Mouse (Mus musculus): ENCODE measurements around the gene Mei4. TPM values are rescaled to one million over a fixed set of nuclear protein-coding genes. Genes with fewer than 3 reads are reported as not detected.

The Mei4 gene
- polyA plus RNA-seq (2014; fragmentation: Nextera tagmentation; extraction: Ambion mirVana): 0.54 and 0.67 TPM in 2 replicates

DNA sequence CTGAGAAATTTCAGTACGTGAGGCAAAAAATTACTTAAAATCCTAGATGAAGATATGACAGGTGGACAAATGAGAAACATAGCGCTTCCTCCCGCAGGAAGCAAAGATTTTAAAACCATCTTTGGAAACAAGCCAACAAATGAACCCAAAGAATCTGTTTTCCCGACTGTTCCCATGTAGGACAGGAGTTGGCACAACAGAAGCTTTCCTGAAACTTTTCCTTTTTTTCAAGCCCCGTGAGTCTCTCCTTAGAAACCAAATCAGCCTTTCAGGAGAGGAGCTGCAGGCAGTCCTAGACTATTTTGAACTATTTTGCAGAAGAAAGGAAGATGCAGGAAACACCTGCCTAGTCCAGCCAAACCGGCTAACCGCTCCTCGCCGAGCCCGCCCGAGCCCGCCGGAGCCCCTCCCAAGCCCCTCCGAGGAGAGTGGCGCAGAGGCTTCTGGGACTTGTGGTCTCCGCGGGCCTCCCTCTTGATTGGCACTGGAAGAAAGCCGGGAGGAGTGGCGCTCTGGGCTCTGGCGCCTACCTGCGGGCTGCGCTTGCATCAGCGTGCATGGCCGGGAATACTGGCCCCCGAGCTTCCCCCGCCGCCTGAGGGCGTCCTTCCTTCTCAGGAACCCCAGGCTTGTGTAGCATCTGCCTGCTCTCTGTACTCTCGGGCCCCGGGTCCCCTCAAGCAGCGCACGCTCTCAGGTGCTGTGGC is at the start of gene Mei4:
TSS of gene Mei4 (plus strand) at position 490 of the 707 bp plus-strand sequence.
- Histone ChIP-seq H3K9me3 (ENCODE audit: control insufficient read depth, low read length) (no peaks in the 10 kb centered on the region), H3K4me1 (ENCODE audit: control insufficient read depth, insufficient read depth, low read length) (no peaks in the 10 kb centered on the region), H3K4me3 (ENCODE audit: low read depth, low read length) (peak within 1 kb of the TSS; percentile 50), H3K27ac (replicated peaks; ENCODE audit: low read depth, low read length) (no peak within 1 kb of the TSS), H3K27me3 (ENCODE audit: control insufficient read depth, insufficient read depth, low read length) (peaks cover 7% of the 10 kb centered on the region; the same call in 1 of the 2 replicates), H3K36me3 (ENCODE audit: control insufficient read depth, insufficient read depth, low read length) (no peaks in the 10 kb centered on the region), H3K4me2 (ENCODE audit: low read depth, severe bottlenecking) (peak within 1 kb of the TSS; percentile 64), H3K9ac (ENCODE audit: low read length) (peak within 1 kb of the TSS; percentile 65)
- 3% methylated on average over 32 of the region's 32 CpGs for WGBS
- ATAC-seq (ENCODE audit: insufficient number of reproducible peaks, low FRiP score, low TSS enrichment, low read depth): peak; percentile 98
- DNase-seq (ENCODE audit: low spot score): peak; percentile 89

DNA sequence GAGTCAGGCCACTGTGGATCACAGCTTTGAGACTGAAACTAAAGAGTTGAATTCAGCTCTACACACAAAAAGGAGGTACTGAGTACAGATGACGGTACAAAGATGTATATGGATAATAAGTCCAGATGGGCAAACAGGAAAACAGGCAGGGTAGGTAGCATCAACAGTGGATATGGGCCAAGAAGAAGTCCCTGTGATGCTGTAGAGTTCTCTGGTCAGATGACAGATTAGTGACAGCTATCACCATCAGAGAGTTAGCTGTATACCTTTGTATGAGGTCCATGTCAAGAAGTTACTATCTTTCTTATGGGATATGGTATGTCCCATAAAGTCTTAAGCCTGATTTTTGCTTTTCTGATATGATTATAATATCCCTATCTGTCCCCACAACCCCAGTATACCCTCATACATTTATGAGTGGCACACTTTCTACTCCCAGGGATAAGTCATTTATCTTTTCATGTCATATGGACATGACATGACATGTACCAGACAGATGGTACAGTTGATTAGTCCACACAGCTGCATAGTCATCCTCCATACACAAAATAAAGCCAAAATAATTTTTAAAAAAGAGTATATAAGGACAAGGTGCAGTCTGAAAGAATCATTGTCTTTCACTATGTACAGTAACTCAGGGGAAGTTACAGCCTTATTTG is 43.6 kb upstream of the Mei4 start:
- Histone ChIP-seq H3K9me3 (ENCODE audit: control insufficient read depth, low read length) (no peaks in the 10 kb centered on the region), H3K27ac (replicated peaks; ENCODE audit: low read depth, low read length) (no peak overlapping the region), H3K4me1 (ENCODE audit: control insufficient read depth, insufficient read depth, low read length) (no peaks in the 10 kb centered on the region), H3K36me3 (ENCODE audit: control insufficient read depth, insufficient read depth, low read length) (no peaks in the 10 kb centered on the region), H3K27me3 (ENCODE audit: control insufficient read depth, insufficient read depth, low read length) (no peaks in the 10 kb centered on the region), H3K9ac (ENCODE audit: low read length) (no peak overlapping the region), H3K4me3 (ENCODE audit: low read depth, low read length) (no peak overlapping the region), H3K4me2 (ENCODE audit: low read depth, severe bottlenecking) (no peak overlapping the region)
- ATAC-seq (ENCODE audit: insufficient number of reproducible peaks, low FRiP score, low TSS enrichment, low read depth): no peak
- DNase-seq (ENCODE audit: low spot score): no peak
- 94% methylated on average over 1 of the region's 1 CpGs for WGBS

DNA sequence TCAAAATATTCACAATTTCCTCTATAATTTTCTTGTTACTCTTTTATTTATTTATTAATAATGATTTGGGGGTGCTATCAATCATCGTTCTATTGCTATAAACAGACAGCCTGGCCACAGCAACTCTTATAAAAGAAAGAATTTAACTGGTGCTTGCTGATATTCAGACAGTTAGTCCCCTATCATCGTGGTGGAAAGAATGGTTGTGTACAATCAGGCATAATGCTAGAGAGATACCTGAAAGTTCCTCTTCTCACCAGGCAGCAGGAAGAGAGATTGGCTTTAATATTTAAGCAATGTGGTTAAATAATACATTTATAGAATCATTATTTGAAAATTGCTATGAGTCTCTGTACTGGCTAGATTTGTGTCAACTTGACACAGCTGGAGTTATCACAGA is 35.9 kb upstream of the Mei4 start:
- no peaks in the 10 kb centered on the region for H3K36me3 ChIP-seq (ENCODE audit: control insufficient read depth, insufficient read depth, low read length)
- no peaks in the 10 kb centered on the region for H3K9me3 ChIP-seq (ENCODE audit: control insufficient read depth, low read length)
- H3K4me2 ChIP-seq (ENCODE audit: low read depth, severe bottlenecking): no peak overlapping the region
- DNase-seq (ENCODE audit: low spot score) (no peak), ATAC-seq (ENCODE audit: insufficient number of reproducible peaks, low FRiP score, low TSS enrichment, low read depth) (no peak)
- no peak overlapping the region for H3K4me3 ChIP-seq (ENCODE audit: low read depth, low read length)
- H3K9ac ChIP-seq (ENCODE audit: low read length): no peak overlapping the region
- no peaks in the 10 kb centered on the region for H3K27me3 ChIP-seq (ENCODE audit: control insufficient read depth, insufficient read depth, low read length)
- H3K4me1 ChIP-seq (ENCODE audit: control insufficient read depth, insufficient read depth, low read length): no peaks in the 10 kb centered on the region
- H3K27ac ChIP-seq (replicated peaks; ENCODE audit: low read depth, low read length): no peak overlapping the region
- 90% methylated on average over 2 of the region's 2 CpGs for WGBS

DNA sequence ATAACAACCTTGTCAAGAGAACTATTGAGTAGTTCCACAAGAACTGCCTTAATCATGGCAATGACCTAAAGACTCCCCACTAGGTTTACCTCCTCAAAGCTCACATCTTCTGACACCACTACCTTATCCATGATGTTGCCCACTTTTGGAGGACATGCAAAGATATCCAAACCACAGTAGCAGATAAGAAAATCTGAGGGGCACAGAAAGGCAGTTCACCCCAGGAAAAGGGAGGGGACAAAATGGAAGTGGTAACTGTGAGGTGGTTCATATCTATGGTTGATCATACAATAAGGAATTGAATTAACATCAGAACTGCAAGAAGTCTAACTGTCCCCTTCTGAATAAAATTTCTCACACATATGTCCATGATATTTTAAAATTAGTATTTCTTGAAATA is 29.4 kb upstream of the Mei4 start:
- ATAC-seq (ENCODE audit: insufficient number of reproducible peaks, low FRiP score, low TSS enrichment, low read depth): no peak
- Histone ChIP-seq H3K9ac (ENCODE audit: low read length) (no peak overlapping the region), H3K4me3 (ENCODE audit: low read depth, low read length) (no peak overlapping the region), H3K27me3 (ENCODE audit: control insufficient read depth, insufficient read depth, low read length) (no peaks in the 10 kb centered on the region), H3K4me1 (ENCODE audit: control insufficient read depth, insufficient read depth, low read length) (no peaks in the 10 kb centered on the region), H3K9me3 (ENCODE audit: control insufficient read depth, low read length) (no peaks in the 10 kb centered on the region), H3K36me3 (ENCODE audit: control insufficient read depth, insufficient read depth, low read length) (no peaks in the 10 kb centered on the region), H3K4me2 (ENCODE audit: low read depth, severe bottlenecking) (no peak overlapping the region), H3K27ac (replicated peaks; ENCODE audit: low read depth, low read length) (no peak overlapping the region)
- no peak for DNase-seq (ENCODE audit: low spot score)

- ATAC-seq (ENCODE audit: insufficient number of reproducible peaks, low FRiP score, low TSS enrichment, low read depth): no peak
- H3K4me2 ChIP-seq (ENCODE audit: low read depth, severe bottlenecking): no peak overlapping the region
- WGBS: 23% methylated on average over 1 of the region's 1 CpGs
- no peaks in the 10 kb centered on the region for H3K36me3 ChIP-seq (ENCODE audit: control insufficient read depth, insufficient read depth, low read length)
- DNase-seq (ENCODE audit: low spot score): no peak
- H3K4me3 ChIP-seq (ENCODE audit: low read depth, low read length): no peak overlapping the region
- no peaks in the 10 kb centered on the region for H3K9me3 ChIP-seq (ENCODE audit: control insufficient read depth, low read length)
- H3K27me3 ChIP-seq (ENCODE audit: control insufficient read depth, insufficient read depth, low read length): peaks cover 7% of the 10 kb centered on the region; the same call in 1 of the 2 replicates
- no peaks in the 10 kb centered on the region for H3K4me1 ChIP-seq (ENCODE audit: control insufficient read depth, insufficient read depth, low read length)
- no peak overlapping the region for H3K9ac ChIP-seq (ENCODE audit: low read length)
- no peak overlapping the region for H3K27ac ChIP-seq (replicated peaks; ENCODE audit: low read depth, low read length)
Measured at GRCm38 (mm10) chr9:81858861-81859260, 4.6 kb upstream of the Mei4 start.

DNA sequence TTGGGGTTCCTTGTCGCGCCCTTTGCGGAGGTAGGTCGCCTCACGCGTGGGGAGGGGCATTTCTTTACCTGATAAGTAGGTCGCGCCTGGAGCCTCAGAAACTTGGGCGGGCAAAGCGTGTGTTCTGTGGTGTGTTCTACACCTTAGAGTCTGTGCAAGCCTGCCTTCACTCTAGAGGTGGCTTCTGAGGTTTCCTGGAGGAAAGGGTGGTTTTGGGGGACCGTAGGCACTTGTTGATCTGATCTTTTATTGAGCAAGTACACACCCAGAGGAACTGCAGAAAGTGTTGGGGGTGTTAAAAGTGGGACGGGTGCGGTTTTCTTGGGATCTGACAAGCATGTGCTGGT is 391 bp downstream of the Mei4 start:
- H3K4me1 ChIP-seq (ENCODE audit: control insufficient read depth, insufficient read depth, low read length): no peaks in the 10 kb centered on the region
- peaks cover 7% of the 10 kb centered on the region; the same call in 1 of the 2 replicates for H3K27me3 ChIP-seq (ENCODE audit: control insufficient read depth, insufficient read depth, low read length)
- 19% methylated on average over 13 of the region's 13 CpGs for WGBS
- H3K27ac ChIP-seq (replicated peaks; ENCODE audit: low read depth, low read length): no peak overlapping the region
- H3K9me3 ChIP-seq (ENCODE audit: control insufficient read depth, low read length): no peaks in the 10 kb centered on the region
- no peaks in the 10 kb centered on the region for H3K36me3 ChIP-seq (ENCODE audit: control insufficient read depth, insufficient read depth, low read length)
- peak overlapping the region; percentile 64 for H3K4me2 ChIP-seq (ENCODE audit: low read depth, severe bottlenecking)
- ATAC-seq (ENCODE audit: insufficient number of reproducible peaks, low FRiP score, low TSS enrichment, low read depth) (no peak), DNase-seq (ENCODE audit: low spot score) (no peak)
- H3K4me3 ChIP-seq (ENCODE audit: low read depth, low read length): peak overlapping the region; percentile 50
- H3K9ac ChIP-seq (ENCODE audit: low read length): peak overlapping the region; percentile 65

DNA sequence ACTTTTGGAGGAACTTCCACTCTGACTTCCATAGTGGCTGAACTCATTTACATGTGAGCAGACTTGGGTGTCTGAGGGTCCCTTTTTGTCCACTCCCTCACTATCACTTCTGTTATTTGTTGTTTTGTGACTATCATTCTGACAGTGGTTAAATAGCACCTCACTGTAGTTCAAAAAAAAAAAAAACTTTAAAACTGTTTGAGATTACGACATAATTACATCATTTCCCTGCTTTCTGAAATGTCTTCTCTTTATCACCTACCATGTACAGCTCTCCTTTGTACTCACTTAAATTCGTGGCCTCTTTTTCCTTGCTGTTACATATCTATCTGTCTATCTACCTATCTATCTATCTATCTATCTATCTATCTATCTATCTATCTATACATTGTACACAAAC is 2.6 kb downstream of the Mei4 start:
- ATAC-seq (ENCODE audit: insufficient number of reproducible peaks, low FRiP score, low TSS enrichment, low read depth) (no peak), DNase-seq (ENCODE audit: low spot score) (no peak)
- H3K9me3 ChIP-seq (ENCODE audit: control insufficient read depth, low read length): no peaks in the 10 kb centered on the region
- H3K36me3 ChIP-seq (ENCODE audit: control insufficient read depth, insufficient read depth, low read length): no peaks in the 10 kb centered on the region
- no peaks in the 10 kb centered on the region for H3K4me1 ChIP-seq (ENCODE audit: control insufficient read depth, insufficient read depth, low read length)
- H3K27me3 ChIP-seq (ENCODE audit: control insufficient read depth, insufficient read depth, low read length): peaks cover 7% of the 10 kb centered on the region; the same call in 1 of the 2 replicates
- H3K27ac ChIP-seq (replicated peaks; ENCODE audit: low read depth, low read length): no peak overlapping the region
- H3K4me3 ChIP-seq (ENCODE audit: low read depth, low read length): no peak overlapping the region
- WGBS: 87% methylated on average over 2 of the region's 2 CpGs
- no peak overlapping the region for H3K9ac ChIP-seq (ENCODE audit: low read length)
- H3K4me2 ChIP-seq (ENCODE audit: low read depth, severe bottlenecking): no peak overlapping the region

DNA sequence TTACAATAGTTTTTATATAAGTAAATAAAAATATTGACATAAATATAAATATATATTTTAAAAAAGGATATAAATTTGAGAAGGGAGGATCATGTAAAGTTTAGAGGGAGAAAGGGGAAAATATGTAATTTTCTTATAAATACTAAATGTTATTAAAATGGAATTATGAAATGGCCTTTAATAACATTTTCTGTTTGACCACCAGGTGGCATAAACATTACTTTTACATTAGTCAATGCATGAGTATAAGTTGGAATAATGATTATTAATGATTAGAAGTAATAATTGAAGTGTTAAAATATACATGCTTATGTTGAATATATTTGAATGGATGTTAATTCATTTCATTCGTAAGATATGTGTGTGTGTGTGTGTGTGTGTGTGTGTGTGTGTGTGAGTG is 58.0 kb downstream of the Mei4 start:
- H3K9me3 ChIP-seq (ENCODE audit: control insufficient read depth, low read length): no peaks in the 10 kb centered on the region
- H3K4me3 ChIP-seq (ENCODE audit: low read depth, low read length): no peak overlapping the region
- no peaks in the 10 kb centered on the region for H3K36me3 ChIP-seq (ENCODE audit: control insufficient read depth, insufficient read depth, low read length)
- H3K27ac ChIP-seq (replicated peaks; ENCODE audit: low read depth, low read length): no peak overlapping the region
- H3K4me1 ChIP-seq (ENCODE audit: control insufficient read depth, insufficient read depth, low read length): no peaks in the 10 kb centered on the region
- WGBS: 97% methylated on average over 1 of the region's 1 CpGs
- no peaks in the 10 kb centered on the region for H3K27me3 ChIP-seq (ENCODE audit: control insufficient read depth, insufficient read depth, low read length)
- DNase-seq (ENCODE audit: low spot score): no peak
- H3K4me2 ChIP-seq (ENCODE audit: low read depth, severe bottlenecking): no peak overlapping the region
- no peak overlapping the region for H3K9ac ChIP-seq (ENCODE audit: low read length)
- no peak for ATAC-seq (ENCODE audit: insufficient number of reproducible peaks, low FRiP score, low TSS enrichment, low read depth)
